Mouse (Mus musculus) kidney, postnatal 4 days (tissue): ENCODE results near the gene Ndst2.

ENCODE experiments used
- DNase-seq, 2 experiments: peaks; one replicate each; pipeline ENCODE4 v3.0.0; 2021; ENCODE audit warnings: mixed read lengths in 2 of 2

The Ndst2 gene

DNA sequence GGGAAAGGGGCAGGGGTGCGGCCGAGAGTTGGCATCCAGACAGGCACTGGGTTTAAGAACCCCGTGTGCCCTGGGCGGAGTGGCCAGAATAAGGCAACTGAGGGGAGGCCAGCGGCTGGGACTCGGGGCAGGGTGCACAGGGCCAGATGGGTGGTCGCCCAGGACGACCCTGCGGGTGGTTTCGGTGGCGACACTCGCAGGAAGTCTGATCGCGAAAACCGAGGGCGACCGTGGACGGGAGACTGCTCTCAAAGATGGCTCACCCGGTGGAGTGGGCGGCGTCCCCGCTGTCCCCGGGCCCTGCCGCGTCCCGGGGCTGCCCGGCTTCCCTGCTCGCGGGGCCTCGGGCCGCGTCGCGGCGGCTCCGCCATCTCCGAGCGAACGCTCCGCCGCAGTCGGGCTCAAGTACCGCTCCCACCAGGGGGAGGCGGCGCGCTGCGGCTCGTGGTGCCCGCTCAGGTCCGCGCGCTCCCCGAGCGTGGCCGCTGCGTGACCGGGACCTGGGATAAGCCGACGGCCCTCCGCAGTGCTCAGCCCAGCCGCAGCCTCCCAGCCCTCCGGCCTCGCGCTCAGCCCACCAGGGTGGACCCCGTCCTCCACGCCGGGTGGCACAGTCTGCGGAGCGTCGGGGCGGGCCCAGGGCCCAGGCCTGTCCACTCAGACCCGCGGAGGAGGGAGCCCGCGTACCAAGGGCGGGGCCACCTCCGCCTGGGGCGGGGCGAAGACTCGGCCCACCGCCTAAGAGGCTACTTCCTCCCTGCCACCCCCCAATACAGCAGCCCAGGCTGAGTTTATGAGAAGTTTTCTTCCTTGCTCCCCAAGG is at the start of gene Ndst2:
Gene Ndst2, minus strand, starts transcription at position 611 of the 823 bp plus-strand sequence.
- peak; percentile 90 to 95 for DNase-seq

- DNase-seq, result no peak
Measured at GRCm38 (mm10) chr14:20783526-20783925, 49.2 kb upstream of the Ndst2 start.

GRCm38 (mm10) chr14:20782860-20783259 is 48.5 kb upstream of the Ndst2 start:
- DNase-seq, result no peak

- DNase-seq, result no peak
Measured at GRCm38 (mm10) chr14:20780217-20780616, 45.9 kb upstream of the Ndst2 start.

GRCm38 (mm10) chr14:20778496-20778895 is 44.1 kb upstream of the Ndst2 start:
- no peak for DNase-seq

- peak in 1 of 2 experiments; percentile 41 for DNase-seq
Measured at GRCm38 (mm10) chr14:20775661-20776060, 41.3 kb upstream of the Ndst2 start.

DNA sequence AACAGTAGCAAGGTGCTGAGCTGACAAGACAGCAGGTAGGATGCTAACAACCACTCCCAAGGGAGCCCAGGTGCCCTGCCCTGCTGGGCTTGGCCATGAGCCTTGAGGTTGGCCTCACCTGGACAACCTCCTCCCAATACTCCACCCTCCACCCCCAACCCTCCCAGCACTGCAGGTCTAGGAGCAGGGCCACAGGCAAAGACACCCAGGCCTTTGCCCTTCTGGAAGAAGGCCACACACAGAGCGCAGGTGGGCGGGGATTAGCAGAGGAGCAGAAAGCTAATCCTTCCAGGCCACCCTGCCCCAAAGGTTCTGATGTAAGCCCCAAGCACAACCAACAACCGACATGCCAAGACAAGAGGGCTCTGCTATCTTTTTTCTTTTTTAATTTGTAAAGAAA is 39.0 kb upstream of the Ndst2 start:
- DNase-seq, result peak in 1 of 2 experiments; percentile 48

DNA sequence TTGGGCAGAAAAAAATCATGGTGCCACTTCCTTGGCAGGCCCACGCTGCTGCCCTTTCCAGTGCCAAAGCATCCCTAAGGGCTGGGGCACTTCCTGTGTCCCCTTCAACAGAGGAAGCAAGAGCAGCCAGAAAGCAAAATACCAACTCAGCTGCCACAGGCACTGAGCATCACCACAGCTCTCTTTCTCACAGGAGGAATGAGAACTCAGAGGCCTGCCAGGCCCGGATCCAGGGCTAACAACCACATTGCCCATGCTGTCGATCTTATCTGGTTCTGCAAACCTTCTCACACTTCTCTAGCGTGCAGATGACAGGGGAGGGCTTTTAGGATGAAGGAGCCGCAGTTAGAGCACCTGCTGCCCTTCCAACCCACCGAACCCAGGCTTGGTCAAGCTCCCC is 38.4 kb upstream of the Ndst2 start:
- DNase-seq, result no peak

DNA sequence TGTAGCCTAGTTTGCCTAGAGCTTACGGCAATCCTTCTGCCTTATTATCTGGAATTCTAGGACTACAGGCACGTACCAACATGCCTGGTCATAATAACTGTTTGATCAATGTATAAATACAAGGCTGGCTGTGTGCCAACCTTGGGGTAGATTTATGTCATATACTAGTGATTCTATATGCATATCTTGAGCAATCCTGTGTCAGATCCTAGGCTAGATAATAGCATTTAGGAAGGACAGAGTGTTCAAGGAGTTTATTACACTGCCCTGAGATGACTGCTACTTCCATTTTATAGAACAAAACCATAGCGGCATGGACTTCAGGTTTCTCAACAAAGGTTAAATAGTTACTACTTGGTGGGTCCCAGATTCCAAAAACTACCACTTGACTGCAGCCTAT is 37.6 kb upstream of the Ndst2 start:
- DNase-seq, result no peak

- peak in 1 of 2 experiments; percentile 29 for DNase-seq
Measured at GRCm38 (mm10) chr14:20768581-20768980, 34.2 kb upstream of the Ndst2 start.

GRCm38 (mm10) chr14:20767936-20768335 is 33.6 kb upstream of the Ndst2 start:
- no peak for DNase-seq

- DNase-seq, result peak; percentile 94
Measured at GRCm38 (mm10) chr14:20765642-20766258, 31.4 kb upstream of the Ndst2 start.

- no peak for DNase-seq
Measured at GRCm38 (mm10) chr14:20764942-20765341, 30.6 kb upstream of the Ndst2 start.

- no peak for DNase-seq
Measured at GRCm38 (mm10) chr14:20758768-20759435, 24.5 kb upstream of the Ndst2 start.

DNA sequence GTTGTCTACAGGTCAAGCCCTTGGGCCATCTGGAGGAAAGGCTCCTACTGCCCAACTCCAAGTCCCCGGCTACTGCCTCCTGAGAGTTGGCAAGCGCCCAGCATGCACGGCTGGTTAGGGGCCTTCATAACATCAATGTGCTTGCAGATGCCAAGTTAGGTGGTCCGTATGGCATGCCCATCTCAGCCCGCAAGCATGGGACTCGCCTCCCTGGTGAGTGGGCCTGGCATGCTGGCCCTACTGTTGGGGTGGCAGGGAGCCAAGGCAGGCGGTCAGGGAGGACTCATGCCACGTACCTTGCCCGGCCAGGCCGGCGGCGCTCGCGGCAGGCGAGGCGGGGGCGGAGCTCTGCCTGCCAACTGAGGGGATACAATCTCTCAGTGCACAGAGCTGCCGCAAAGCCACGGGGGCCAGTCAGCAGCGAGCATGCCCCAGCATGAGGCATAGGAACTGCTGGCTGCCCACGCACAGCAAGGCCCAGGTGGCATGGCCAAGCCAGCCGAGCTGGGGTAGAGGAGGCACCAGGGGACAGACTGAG is 23.1 kb upstream of the Ndst2 start:
- DNase-seq, result no peak

GRCm38 (mm10) chr14:20753792-20754191 is 19.4 kb upstream of the Ndst2 start:
- DNase-seq, result no peak

- no peak for DNase-seq
Measured at GRCm38 (mm10) chr14:20750503-20750902, 16.1 kb upstream of the Ndst2 start.

GRCm38 (mm10) chr14:20749494-20750051 is 15.2 kb upstream of the Ndst2 start:
- no peak for DNase-seq

- DNase-seq, result no peak
Measured at GRCm38 (mm10) chr14:20748388-20748787, 14.0 kb upstream of the Ndst2 start.

- DNase-seq, result no peak
Measured at GRCm38 (mm10) chr14:20746935-20747334, 12.6 kb upstream of the Ndst2 start.

DNA sequence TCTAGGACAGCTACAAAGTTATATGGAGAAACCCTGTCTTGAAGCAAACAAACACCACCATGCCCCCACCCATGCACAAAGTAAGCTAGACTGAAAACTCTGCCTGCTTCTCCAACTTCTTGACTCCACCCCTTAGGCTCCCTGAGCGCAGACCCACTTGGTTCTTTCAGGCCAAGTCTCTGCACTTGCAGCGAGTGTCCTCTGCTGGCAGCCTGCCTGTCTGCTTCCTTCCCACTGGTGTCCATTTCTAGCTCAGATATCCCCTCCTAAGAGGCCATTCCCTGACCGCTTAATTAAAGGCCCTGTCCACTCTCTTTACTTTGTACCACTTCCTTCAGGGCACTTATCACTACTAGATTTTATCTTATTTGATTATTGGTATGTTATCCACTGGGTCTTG is 9.3 kb upstream of the Ndst2 start:
- peak in 1 of 2 experiments; percentile 51 for DNase-seq

DNA sequence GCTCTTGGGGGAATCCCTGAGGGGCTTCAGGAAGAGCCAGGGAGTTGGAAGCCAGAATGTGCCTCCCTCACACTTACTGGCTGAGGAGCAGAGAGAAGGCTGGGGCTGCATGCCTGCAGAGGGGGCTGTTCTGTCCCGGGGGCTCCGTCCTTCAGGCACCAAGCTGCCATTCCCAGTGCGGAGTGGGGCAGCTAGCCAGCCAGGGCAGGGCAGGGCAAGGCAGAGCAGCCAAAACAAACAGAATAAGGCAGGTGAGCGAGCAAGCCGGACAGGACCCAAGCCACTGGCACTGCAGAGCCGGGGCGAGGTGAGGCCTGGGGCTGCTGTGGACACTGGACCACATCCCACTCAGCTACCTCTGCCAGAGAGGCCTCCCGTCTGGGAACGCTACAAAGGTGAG is 6.9 kb upstream of the Ndst2 start:
- DNase-seq, result no peak

GRCm38 (mm10) chr14:20738511-20738910 is 4.1 kb upstream of the Ndst2 start:
- DNase-seq, result no peak
